Mouse (Mus musculus) midbrain, embryonic 15.5 days (tissue): ENCODE data around the gene Lbx1. TPM values are rescaled to one million over a fixed set of nuclear protein-coding genes. Genes with fewer than 3 reads are reported as not detected.
A peak's percentile ranks its signal among the peaks of the same experiment; 100 is the strongest.

Source experiments
- ATAC-seq: fragments of 200-750 bp; cut with Nextera tagmentation; replicated peaks from 2 replicates; pipeline ENCODE4 v1.8.0; 2017; ENCODE audit warnings: moderate TSS enrichment
- H3K27ac ChIP-seq: fragments of 300-500 bp; sonication (generic); 2 replicates; pipeline ENCODE4 v1.5.1; 2015; ENCODE audit warnings: mild to moderate bottlenecking, inconsistent platforms
- H3K27me3 ChIP-seq: fragments of 300-500 bp; sonication (generic); replicated peaks from 2 replicates; pipeline ENCODE4 v1.6.1; 2015; ENCODE audit warnings: inconsistent platforms
- H3K36me3 ChIP-seq: fragments of 300-500 bp; sonication (generic); replicated peaks from 2 replicates; pipeline ENCODE4 v1.6.1; 2015; ENCODE audit warnings: inconsistent platforms
- H3K4me1 ChIP-seq: fragments of 300-500 bp; sonication (generic); 2 replicates; pipeline ENCODE4 v1.6.1; 2015; ENCODE audit warnings: inconsistent platforms
- H3K4me2 ChIP-seq: fragments of 300-500 bp; sonication (generic); 2 replicates; pipeline ENCODE4 v1.6.1; 2015; ENCODE audit warnings: inconsistent platforms, mild to moderate bottlenecking, moderate library complexity
- H3K4me3 ChIP-seq: fragments of 300-500 bp; sonication (generic); 2 replicates; pipeline ENCODE4 v1.5.1; 2015; ENCODE audit warnings: mild to moderate bottlenecking, inconsistent platforms
- H3K9ac ChIP-seq: fragments of 300-500 bp; sonication (generic); 2 replicates; pipeline ENCODE4 v1.6.1; 2015; ENCODE audit warnings: mild to moderate bottlenecking, inconsistent platforms
- H3K9me3 ChIP-seq: fragments of 300-500 bp; sonication (generic); 2 replicates; pipeline ENCODE4 v1.6.1; 2016; ENCODE audit warnings: inconsistent platforms
- WGBS: fragments of 180-500 bp; shearing (Covaris S2); methylation state at CpG from one replicate; pipeline ENCODE4 v1.1.7; 2015; ENCODE audit warnings: mixed read lengths; 5-methylcytosine and 5-hydroxymethylcytosine counted together
- polyA plus RNA-seq: library from polyadenylated mRNA; unstranded; fragments of >200 nt; fragmentation: Nextera tagmentation; extraction: Ambion mirVana; gene quantifications from 2 replicates; pipeline ENCODE4 v1.2.1, GENCODE M21; 2015

Gene Lbx1
- polyA plus RNA-seq, 1 experiment from 2014 or later, result 0.09 TPM

DNA sequence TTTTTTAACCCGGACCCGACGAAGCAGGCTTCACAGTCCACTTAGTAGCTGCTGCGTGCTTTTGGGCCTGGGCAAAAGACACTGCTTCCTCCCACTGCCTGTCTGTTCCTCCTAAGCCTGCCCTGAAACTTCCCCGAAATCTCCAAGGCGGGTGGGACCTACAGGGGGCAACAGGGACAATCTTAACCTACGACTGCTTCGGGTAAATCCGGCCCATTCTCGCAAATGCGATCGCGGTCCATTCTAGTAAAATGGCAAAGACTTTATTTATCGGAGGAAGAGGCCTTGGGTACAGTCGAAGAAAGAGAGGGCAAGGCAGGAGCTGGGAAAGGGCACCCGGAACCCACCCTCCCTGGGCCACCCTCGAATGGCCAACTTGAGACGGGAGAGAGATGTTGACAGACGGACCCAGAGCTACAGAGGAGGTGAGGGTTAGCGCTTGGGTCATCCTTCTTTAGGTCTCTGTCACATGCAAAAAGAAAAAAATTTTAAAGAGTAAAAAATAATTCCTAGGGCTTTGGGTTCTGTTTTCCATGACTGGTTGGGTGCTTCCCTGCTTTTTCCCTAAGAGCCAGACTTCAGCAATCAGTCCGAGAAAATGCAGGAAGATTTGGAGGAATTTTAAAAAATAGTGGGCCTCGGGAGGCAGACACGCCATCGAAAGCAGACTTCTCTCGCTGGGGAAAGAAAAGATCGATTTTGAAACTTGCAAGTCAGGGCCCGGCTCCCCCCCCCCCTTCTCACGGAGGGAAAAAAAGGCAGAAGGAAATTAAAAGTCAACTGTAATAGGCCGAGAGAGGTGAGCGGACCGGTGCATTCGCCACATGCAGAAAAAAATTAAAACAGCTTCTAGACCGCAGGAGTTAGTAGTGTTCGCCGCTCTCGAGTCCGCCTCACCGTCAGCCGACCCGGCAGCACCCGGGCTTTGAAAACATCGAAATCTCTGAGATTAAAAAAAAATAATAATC is 2.9 kb downstream of the Lbx1 start:
- H3K4me1 ChIP-seq, result peaks cover 33% of the 10 kb centered on the region
- no peak for ATAC-seq
- WGBS, result 2% methylated on average over 42 of the region's 42 CpGs
- no peak overlapping the region for H3K9ac ChIP-seq
- H3K36me3 ChIP-seq, result no peaks in the 10 kb centered on the region
- H3K4me3 ChIP-seq, result no peak overlapping the region
- no peak overlapping the region for H3K27ac ChIP-seq
- H3K9me3 ChIP-seq, result no peaks in the 10 kb centered on the region
- no peak overlapping the region for H3K4me2 ChIP-seq
- H3K27me3 ChIP-seq, result peaks cover 81% of the 10 kb centered on the region

DNA sequence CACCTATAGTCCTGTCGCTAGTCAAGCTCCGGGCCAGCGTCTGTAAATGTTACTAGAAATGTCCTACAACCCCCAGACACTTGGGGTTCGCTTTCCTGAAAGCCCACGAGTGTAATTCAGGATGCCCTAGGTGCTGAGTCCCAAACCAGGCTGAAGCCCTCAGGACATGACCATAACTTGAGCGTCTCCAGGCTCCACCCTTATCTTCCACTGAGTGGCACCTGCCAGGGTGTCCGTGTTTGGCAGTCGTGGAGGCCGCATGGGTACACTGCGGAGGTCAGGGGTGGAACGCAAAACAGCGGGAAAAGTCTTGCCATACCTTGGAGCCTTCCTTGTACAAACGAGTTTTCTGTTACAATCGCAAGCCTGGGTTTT is 3.6 kb downstream of the Lbx1 start:
- ATAC-seq, result no peak

DNA sequence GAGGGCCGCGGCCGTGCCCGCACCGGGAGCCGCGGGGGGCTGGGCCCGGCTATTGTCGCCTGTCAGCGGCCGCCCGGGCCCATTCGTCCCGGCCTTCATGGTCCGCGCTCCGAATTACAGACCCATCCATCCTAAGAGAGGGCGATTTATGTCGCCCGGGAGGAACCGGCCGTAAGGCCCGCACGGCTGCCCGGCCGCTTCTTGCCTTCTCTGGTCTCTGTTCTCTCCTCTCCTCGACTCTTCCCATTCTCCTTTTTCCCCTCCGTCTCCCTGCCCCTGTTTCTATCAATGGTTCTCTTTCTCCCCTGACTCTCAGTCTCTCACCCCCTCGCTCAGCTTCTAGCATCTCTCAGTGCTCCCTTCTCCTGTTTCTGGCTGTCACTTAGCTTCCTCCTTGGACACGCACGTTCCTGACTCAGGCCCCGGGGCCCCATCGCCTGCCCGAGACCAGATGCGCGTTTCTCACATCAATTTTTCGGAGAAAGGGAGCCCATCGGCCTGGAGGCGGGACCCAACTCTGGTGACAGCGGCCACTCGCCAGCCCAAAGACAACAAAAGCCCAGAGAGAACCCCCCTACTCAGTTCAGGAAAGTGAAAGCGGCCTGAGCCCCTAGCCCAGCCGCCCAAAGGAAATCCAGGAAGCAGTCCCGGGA is 4.1 kb downstream of the Lbx1 start:
- WGBS, result under 1% methylated on average over 44 of the region's 44 CpGs
- Histone ChIP-seq H3K27ac (no peak overlapping the region), H3K36me3 (no peaks in the 10 kb centered on the region), H3K27me3 (peaks cover 82% of the 10 kb centered on the region), H3K4me3 (peak overlapping the region; percentile 8; the same call in 1 of the 2 replicates), H3K9me3 (no peaks in the 10 kb centered on the region), H3K4me2 (peak overlapping the region; percentile 29), H3K4me1 (peaks cover 31% of the 10 kb centered on the region), H3K9ac (no peak overlapping the region)
- no peak for ATAC-seq

More for the DNA sequence above, 3.6 kb downstream of the Lbx1 start:
- no peak overlapping the region for H3K4me3 ChIP-seq
- H3K27me3 ChIP-seq, result peaks cover 81% of the 10 kb centered on the region
- no peak overlapping the region for H3K9ac ChIP-seq
- H3K4me1 ChIP-seq, result peaks cover 33% of the 10 kb centered on the region
- no peaks in the 10 kb centered on the region for H3K36me3 ChIP-seq
- 1% methylated on average over 14 of the region's 14 CpGs for WGBS
- H3K4me2 ChIP-seq, result peak overlapping the region; percentile 29; the same call in 1 of the 2 replicates
- no peaks in the 10 kb centered on the region for H3K9me3 ChIP-seq
- H3K27ac ChIP-seq, result no peak overlapping the region

DNA sequence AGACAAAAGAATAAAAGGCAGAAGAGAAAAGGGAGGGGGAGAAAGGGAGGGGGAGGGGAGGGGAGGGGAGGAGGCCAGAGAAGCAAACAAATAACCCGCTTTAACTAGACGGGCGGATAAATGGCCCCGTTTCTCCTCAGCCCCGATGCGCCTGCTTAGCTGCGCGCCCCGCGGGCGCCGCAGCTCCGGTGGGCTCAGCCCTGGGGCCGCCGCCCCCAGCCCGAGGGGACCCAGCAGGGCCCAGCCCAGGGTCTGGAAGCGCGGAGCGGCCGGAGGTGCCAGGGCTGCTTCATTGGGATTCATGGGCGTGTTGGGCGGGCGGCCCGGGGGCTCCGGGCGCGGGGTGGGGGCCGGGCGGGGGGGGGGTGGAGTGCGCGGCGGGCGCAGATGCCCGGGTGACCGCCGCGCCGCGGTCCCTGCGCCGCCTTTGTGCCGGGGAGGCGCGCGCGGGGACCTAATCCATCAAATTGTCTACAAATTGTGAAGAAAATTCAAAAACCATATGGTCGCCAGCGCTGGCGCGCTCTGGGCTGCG is 4.7 kb downstream of the Lbx1 start:
- under 1% methylated on average over 38 of the region's 51 CpGs for WGBS
- H3K9ac ChIP-seq, result no peak overlapping the region
- peaks cover 82% of the 10 kb centered on the region for H3K27me3 ChIP-seq
- peak overlapping the region; percentile 8; the same call in 1 of the 2 replicates for H3K4me3 ChIP-seq
- no peaks in the 10 kb centered on the region for H3K9me3 ChIP-seq
- no peak for ATAC-seq
- no peaks in the 10 kb centered on the region for H3K36me3 ChIP-seq
- peaks cover 26% of the 10 kb centered on the region for H3K4me1 ChIP-seq
- peak overlapping the region; percentile 29 for H3K4me2 ChIP-seq
- no peak overlapping the region for H3K27ac ChIP-seq

DNA sequence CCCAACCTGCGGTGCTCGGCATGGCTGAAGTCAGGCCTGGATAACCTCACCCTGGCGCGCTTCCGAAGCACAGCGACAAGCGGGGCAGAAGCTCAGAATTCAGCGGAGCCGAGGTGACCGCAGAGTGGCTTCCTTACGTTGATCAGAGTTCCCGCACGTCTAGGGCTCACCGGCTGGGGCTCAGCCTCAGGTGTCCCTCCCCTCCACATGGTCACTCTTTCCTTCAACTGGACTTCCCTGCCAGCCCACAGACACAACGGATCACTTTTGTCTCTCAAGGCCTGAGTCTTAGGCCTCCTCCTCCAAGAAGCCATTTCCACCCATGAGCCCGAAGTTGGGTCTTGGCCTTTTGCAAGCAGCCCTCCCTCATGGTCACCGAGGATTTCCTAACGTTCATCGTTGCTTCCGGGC is 5.4 kb downstream of the Lbx1 start:
- no peak for ATAC-seq
- no peak overlapping the region for H3K4me3 ChIP-seq
- H3K36me3 ChIP-seq, result no peaks in the 10 kb centered on the region
- no peak overlapping the region for H3K9ac ChIP-seq
- H3K9me3 ChIP-seq, result no peaks in the 10 kb centered on the region
- peaks cover 21% of the 10 kb centered on the region for H3K4me1 ChIP-seq
- under 1% methylated on average over 20 of the region's 20 CpGs for WGBS
- peaks cover 85% of the 10 kb centered on the region for H3K27me3 ChIP-seq
- H3K27ac ChIP-seq, result no peak overlapping the region
- no peak overlapping the region for H3K4me2 ChIP-seq

DNA sequence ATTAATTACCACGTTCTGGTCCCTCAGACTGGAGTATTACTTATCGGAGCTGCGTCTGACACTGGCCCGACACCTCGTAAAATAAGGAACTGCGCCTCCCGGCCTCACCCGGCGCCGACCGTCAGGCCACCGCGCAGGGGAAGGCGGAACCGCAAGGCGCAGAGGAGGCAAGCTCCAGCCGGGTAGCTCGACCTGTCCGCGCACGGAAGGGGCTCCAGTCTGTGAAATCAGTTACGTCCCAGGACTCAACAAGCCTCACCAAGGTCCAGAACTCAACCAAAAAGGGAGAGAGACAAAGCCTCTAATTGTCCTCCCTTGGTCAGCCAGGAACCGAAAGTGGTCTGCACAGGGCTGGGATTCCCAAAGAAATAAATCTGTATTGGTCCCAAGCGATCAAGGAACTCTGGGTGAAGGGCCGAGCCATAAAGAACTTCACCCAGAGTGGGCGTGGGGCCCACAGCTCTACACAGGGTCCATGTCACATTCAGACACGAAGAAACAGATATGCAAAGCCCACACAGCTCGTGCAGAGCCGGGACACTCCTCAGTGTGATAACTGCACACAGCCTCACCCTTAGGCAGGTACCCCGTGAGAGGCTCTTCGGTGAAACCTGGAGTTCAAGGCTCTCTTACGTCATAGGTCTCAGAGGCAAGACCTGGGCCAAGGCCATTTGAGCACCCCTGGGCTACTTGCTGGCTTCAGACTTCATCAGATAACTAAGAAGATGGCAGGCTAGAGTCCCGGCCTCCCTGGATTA is 6.1 kb downstream of the Lbx1 start:
- peaks cover 85% of the 10 kb centered on the region for H3K27me3 ChIP-seq
- WGBS, result under 1% methylated on average over 33 of the region's 33 CpGs
- no peak for ATAC-seq
- H3K27ac ChIP-seq, result no peak overlapping the region
- H3K9me3 ChIP-seq, result no peaks in the 10 kb centered on the region
- H3K36me3 ChIP-seq, result no peaks in the 10 kb centered on the region
- H3K9ac ChIP-seq, result no peak overlapping the region
- no peak overlapping the region for H3K4me2 ChIP-seq
- peaks cover 15% of the 10 kb centered on the region for H3K4me1 ChIP-seq
- H3K4me3 ChIP-seq, result no peak overlapping the region

DNA sequence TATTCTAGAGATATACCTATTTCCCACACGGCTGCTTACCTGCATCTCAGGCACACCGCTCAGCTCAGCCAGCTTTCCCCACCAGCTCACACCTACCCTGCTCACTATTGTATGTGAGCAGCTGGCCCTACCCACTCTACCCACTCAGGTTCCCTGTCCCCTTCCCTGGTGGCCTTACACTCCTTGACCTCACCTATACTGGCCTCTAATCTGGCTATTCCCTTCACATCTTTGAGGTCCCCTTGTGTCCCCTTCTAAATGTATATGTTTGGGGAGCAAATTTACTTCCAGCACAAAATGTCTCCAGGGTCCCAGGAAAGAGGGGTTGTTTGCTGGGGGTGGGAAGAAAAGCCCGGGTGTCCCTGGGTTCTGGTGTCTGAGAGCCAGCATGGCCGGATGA is 6.8 kb downstream of the Lbx1 start:
- Histone ChIP-seq H3K27ac (no peak overlapping the region), H3K9me3 (no peaks in the 10 kb centered on the region), H3K4me3 (no peak overlapping the region), H3K27me3 (peaks cover 85% of the 10 kb centered on the region), H3K4me1 (peaks cover 19% of the 10 kb centered on the region), H3K36me3 (no peaks in the 10 kb centered on the region), H3K4me2 (no peak overlapping the region), H3K9ac (no peak overlapping the region)
- no peak for ATAC-seq
- WGBS, result 2% methylated on average over 4 of the region's 4 CpGs

DNA sequence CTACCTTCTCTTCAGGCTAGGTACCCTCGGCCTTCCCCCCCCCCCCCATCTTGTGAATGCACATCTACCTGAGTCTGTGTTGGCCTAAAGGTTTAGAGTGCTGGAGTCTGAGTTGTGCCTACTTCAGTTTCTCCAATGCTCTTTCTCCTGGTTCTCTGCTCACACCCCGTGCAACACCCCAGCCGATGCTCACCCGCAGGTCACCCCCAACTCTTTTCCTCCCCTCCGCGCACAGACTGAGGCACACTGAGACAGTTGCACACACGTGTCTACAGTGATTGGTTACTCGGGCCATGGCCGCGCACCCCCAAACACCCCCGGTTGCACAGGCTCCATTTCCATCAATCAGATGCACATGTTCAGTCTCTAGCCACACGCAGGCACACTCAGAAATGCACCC is 7.5 kb downstream of the Lbx1 start:
- Histone ChIP-seq H3K4me1 (peaks cover 19% of the 10 kb centered on the region), H3K4me3 (no peak overlapping the region), H3K27ac (no peak overlapping the region), H3K36me3 (no peaks in the 10 kb centered on the region), H3K9me3 (no peaks in the 10 kb centered on the region), H3K27me3 (peaks cover 86% of the 10 kb centered on the region), H3K4me2 (no peak overlapping the region), H3K9ac (no peak overlapping the region)
- 4% methylated on average over 12 of the region's 12 CpGs for WGBS
- no peak for ATAC-seq

DNA sequence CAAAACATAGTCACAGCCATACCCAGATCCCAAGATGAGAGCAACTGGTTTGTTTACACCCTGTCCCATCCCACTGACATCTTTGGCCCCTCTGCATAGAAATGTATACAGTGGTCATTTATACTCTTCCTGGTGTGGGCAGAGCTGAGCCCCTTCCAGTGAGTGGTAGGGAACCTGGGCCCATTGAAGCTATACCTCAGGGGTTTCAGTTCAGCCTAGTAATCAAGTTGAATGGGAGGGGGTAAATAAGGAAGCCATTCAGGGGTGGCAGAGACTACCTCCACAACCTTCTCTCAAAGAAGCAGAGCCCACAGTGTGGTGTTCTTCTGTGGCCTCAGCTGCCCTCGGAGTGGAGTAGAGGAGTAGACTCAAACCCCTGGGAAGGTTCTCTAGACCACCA is 7.9 kb downstream of the Lbx1 start:
- H3K4me1 ChIP-seq, result peaks cover 19% of the 10 kb centered on the region
- ATAC-seq, result no peak
- H3K27me3 ChIP-seq, result peaks cover 90% of the 10 kb centered on the region
- no peak overlapping the region for H3K4me3 ChIP-seq
- H3K4me2 ChIP-seq, result no peak overlapping the region
- WGBS, result 0% methylated on average over 1 of the region's 1 CpGs
- H3K27ac ChIP-seq, result no peak overlapping the region
- H3K9me3 ChIP-seq, result no peaks in the 10 kb centered on the region
- no peaks in the 10 kb centered on the region for H3K36me3 ChIP-seq
- H3K9ac ChIP-seq, result no peak overlapping the region

DNA sequence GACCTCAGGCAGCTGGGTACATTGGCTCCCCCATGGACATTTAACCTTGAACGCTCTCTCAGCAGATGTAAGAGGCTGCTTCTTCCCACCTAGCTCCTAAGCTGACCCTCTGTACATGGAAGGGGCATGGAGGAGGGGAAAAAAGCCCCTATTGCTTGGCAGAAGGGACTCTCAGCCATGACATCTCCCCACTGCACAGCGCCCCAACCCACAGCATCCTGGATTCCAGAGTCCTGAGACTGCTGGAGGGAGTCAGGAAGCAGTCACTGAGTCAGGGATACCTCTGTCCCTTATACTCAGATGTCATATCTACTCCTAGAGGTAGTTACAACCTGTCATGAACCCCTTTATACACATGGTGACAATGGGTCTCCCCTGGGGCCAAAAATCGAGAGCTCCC is 8.6 kb downstream of the Lbx1 start:
- ATAC-seq, result no peak
- Histone ChIP-seq H3K4me2 (no peak overlapping the region), H3K27me3 (peaks cover 95% of the 10 kb centered on the region), H3K27ac (no peak overlapping the region), H3K4me3 (no peak overlapping the region), H3K4me1 (peaks cover 19% of the 10 kb centered on the region), H3K36me3 (no peaks in the 10 kb centered on the region), H3K9ac (no peak overlapping the region), H3K9me3 (no peaks in the 10 kb centered on the region)
- WGBS, result 6% methylated on average over 3 of the region's 3 CpGs

DNA sequence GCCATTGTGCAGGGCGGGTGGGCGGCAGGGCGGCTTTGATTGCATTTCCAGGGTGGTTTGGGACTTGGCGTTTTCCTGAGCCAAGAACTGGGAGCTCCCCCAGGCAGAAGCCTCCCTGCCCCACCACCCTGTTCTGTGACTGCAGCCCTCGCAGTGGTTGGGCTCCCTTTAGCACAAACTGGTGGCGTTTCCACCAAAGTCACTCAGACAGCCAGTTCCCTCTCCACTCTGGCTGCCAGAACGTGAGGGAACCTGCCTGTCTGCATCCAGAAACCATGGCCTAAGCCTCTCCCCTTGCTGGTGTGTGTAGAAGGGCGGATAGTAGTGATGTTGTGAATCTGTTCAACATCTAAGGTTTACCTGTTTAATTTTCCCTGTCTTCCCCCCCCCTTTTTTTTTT is 9.4 kb downstream of the Lbx1 start:
- 1% methylated on average over 8 of the region's 8 CpGs for WGBS
- Histone ChIP-seq H3K4me1 (peaks cover 16% of the 10 kb centered on the region), H3K4me3 (no peak overlapping the region), H3K27ac (no peak overlapping the region), H3K4me2 (no peak overlapping the region), H3K9me3 (no peaks in the 10 kb centered on the region), H3K36me3 (no peaks in the 10 kb centered on the region), H3K27me3 (peaks cover 95% of the 10 kb centered on the region), H3K9ac (no peak overlapping the region)
- ATAC-seq, result no peak

DNA sequence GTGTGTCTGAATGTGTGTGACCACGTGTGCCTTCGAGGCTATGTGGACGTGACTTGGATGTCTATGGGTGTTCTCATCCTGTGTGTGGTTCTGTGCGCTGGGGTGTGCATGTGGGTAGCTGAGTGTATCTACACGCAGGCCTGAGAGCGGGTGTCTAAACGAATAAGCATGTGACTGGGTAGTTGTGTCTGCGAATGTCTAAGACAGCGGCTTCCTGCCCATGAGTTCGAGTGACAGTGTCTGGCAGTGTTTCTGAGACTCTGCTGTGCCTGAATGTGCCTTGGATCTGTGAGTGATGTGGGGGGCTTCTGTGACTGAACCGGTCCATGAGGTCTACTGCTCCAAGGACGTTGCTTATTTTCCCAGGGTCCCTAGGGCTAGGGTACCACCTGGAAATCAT is 10.5 kb downstream of the Lbx1 start:
- H3K27me3 ChIP-seq, result peaks cover 87% of the 10 kb centered on the region
- H3K36me3 ChIP-seq, result no peaks in the 10 kb centered on the region
- H3K27ac ChIP-seq, result no peak overlapping the region
- no peak for ATAC-seq
- no peak overlapping the region for H3K4me3 ChIP-seq
- no peaks in the 10 kb centered on the region for H3K9me3 ChIP-seq
- under 1% methylated on average over 12 of the region's 12 CpGs for WGBS
- peaks cover 16% of the 10 kb centered on the region for H3K4me1 ChIP-seq
- no peak overlapping the region for H3K9ac ChIP-seq
- H3K4me2 ChIP-seq, result no peak overlapping the region
